ENCODE assay signal across 8 mouse cellular contexts in genomic region chr2:168767582-168767981, GRCm38 (mm10). TPM values are rescaled to one million over a fixed set of nuclear protein-coding genes. Genes with fewer than 3 reads are reported as not detected.
DNase-seq lines count a peak whose midpoint lies in the region; ATAC-seq lines count a peak whose summit lies in the region.

Sall4 (minus strand) TSS chr2:168767943.

- H3K9me3 ChIP-seq in erythroblast, embryonic 14.5 days (ENCODE audit: control insufficient read depth, low read length), result no peaks in the 10 kb centered on the region
- H3K9me3 ChIP-seq in neural tube, embryonic 11.5 days (ENCODE audit: control insufficient read depth, low read length), result no peaks in the 10 kb centered on the region
- no peaks in the 10 kb centered on the region for H3K9me3 ChIP-seq in liver, embryonic 13.5 days (replicated peaks)

- H3K9ac ChIP-seq in neural tube, embryonic 11.5 days (ENCODE audit: low read length), result peak within 1 kb of the TSS; percentile 81
- peak within 1 kb of the TSS; percentile 61; the same call in 1 of the 2 replicates for H3K9ac ChIP-seq in liver, embryonic 13.5 days

- no peak for DNase-seq in neural tube, embryonic 11.5 days (ENCODE audit: low spot score)
- DNase-seq in neural tube, embryonic 10.5 days (ENCODE audit: extremely low spot score, low spot score), result no peak
- no peak for DNase-seq in liver, embryonic 13.5 days
- DNase-seq in thymus, postnatal 10 days (ENCODE audit: low spot score in 2 of 2), result no peak
- no peak for DNase-seq in gastrocnemius, postnatal 14 days
- no peak for DNase-seq in left cerebral cortex, adult 18-20 months (ENCODE audit: low spot score in 2 of 2)

- WGBS in neural tube, embryonic 11.5 days, result 15% methylated on average over 10 of the region's 10 CpGs
- WGBS in liver, embryonic 13.5 days (ENCODE audit: insufficient replicate concordance), result 7% methylated on average over 10 of the region's 10 CpGs

- ATAC-seq in erythroblast, adult 5-6 weeks (replicated peaks; ENCODE audit: low FRiP score, poor library complexity, severe bottlenecking), result no peak
- no peak for ATAC-seq in neural tube, embryonic 11.5 days (ENCODE audit: insufficient read depth, low FRiP score, low TSS enrichment)
- no peak for ATAC-seq in liver, embryonic 13.5 days (ENCODE audit: low read depth)

- H3K4me3 ChIP-seq in erythroblast, embryonic 14.5 days (replicated peaks), result peak within 1 kb of the TSS; percentile 39
- peak within 1 kb of the TSS; percentile 65 for H3K4me3 ChIP-seq in neural tube, embryonic 11.5 days (ENCODE audit: low read depth, low read length)
- peak within 1 kb of the TSS; percentile 56 for H3K4me3 ChIP-seq in liver, embryonic 13.5 days (replicated peaks)

- intact Hi-C loops in gastrocnemius, postnatal 14 days (cut with DNase I; ENCODE audit: low total_unique reads), result loop anchor here (5.0 kb wide), 1 partner anchor 120 kb away; no protein-coding TSS in a partner anchor

- H3K4me2 ChIP-seq in neural tube, embryonic 11.5 days (ENCODE audit: low read depth), result peak within 1 kb of the TSS; percentile 97
- H3K4me2 ChIP-seq in liver, embryonic 13.5 days, result peak within 1 kb of the TSS; percentile 50

- H3K36me3 ChIP-seq in erythroblast, embryonic 14.5 days (ENCODE audit: control insufficient read depth), result no peaks in the 10 kb centered on the region
- H3K36me3 ChIP-seq in neural tube, embryonic 11.5 days (ENCODE audit: control insufficient read depth, insufficient read depth, low read length), result no peaks in the 10 kb centered on the region
- no peaks in the 10 kb centered on the region for H3K36me3 ChIP-seq in liver, embryonic 13.5 days

- no peaks in the 10 kb centered on the region for H3K4me1 ChIP-seq in erythroblast, embryonic 14.5 days (ENCODE audit: control insufficient read depth)
- H3K4me1 ChIP-seq in neural tube, embryonic 11.5 days (ENCODE audit: control insufficient read depth, insufficient read depth, low read length), result peaks cover 23% of the 10 kb centered on the region
- H3K4me1 ChIP-seq in liver, embryonic 13.5 days (replicated peaks), result no peaks in the 10 kb centered on the region; the same call in 1 of the 2 replicates

- peak within 1 kb of the TSS; percentile 70 for H3K27ac ChIP-seq in neural tube, embryonic 11.5 days (ENCODE audit: low read depth, low read length)
- H3K27ac ChIP-seq in liver, embryonic 13.5 days, result peak within 1 kb of the TSS; percentile 76

- peaks cover 58% of the 10 kb centered on the region for H3K27me3 ChIP-seq in erythroblast, embryonic 14.5 days (ENCODE audit: control insufficient read depth)
- 0 out of 2 replicates have a peak, but pooled peaks cover 7% of the 10 kb centered on the region for H3K27me3 ChIP-seq in neural tube, embryonic 11.5 days (ENCODE audit: control insufficient read depth, insufficient read depth, low read length)
- H3K27me3 ChIP-seq in liver, embryonic 13.5 days, result peaks cover 80% of the 10 kb centered on the region

RNA-seq across cellular contexts. Expression of gene Sall4, which starts in this region (rescaled TPM):
- 0.01 TPM in 2 replicates for polyA plus RNA-seq in erythroblast, embryonic 14.5 days (2012)
- not detected in 2 replicates for total RNA-seq in erythroblast, adult 5-6 weeks (2015; ENCODE audit: low replicate concordance)
- total RNA-seq in erythroblast, adult 5-6 weeks (2017; ENCODE audit: low replicate concordance), result not detected in 2 replicates
- polyA plus RNA-seq in neural tube, embryonic 11.5 days (2014; fragmentation: Nextera tagmentation; extraction: Ambion mirVana), result 7.7 and 8.1 TPM in 2 replicates
- 5.4 and 7.3 TPM in 2 replicates for polyA plus RNA-seq in liver, embryonic 13.5 days (2015; fragmentation: Nextera tagmentation; extraction: Ambion mirVana)
- under 1 TPM; 0.71 to 0.98 TPM for total RNA-seq in gastrocnemius, postnatal 14 days (2021)
- under 1 TPM; 0.07 to 0.44 TPM for total RNA-seq in left cerebral cortex, adult 18-20 months (2021)
